Mouse (Mus musculus) forebrain, embryonic 15.5 days (tissue): Measurements from ENCODE around the gene Runx1. TPM values are rescaled to one million over a fixed set of nuclear protein-coding genes. Genes with fewer than 3 reads are reported as not detected.
A peak's percentile ranks its signal among the peaks of the same experiment; 100 is the strongest.

Experiments
- ATAC-seq: fragments of 200-750 bp; cut with Nextera tagmentation; replicated peaks from 2 replicates; pipeline ENCODE4 v1.8.0; 2017; ENCODE audit warnings: mild to moderate bottlenecking, moderate TSS enrichment, moderate library complexity
- H3K27ac ChIP-seq: fragments of 300-500 bp; sonication (generic); replicated peaks from 2 replicates; pipeline ENCODE4 v1.5.1; 2015; ENCODE audit warnings: mild to moderate bottlenecking, inconsistent platforms
- H3K27me3 ChIP-seq: fragments of 300-500 bp; sonication (generic); 2 replicates; pipeline ENCODE4 v1.6.1; 2015; ENCODE audit warnings: inconsistent platforms
- H3K36me3 ChIP-seq: fragments of 300-500 bp; sonication (generic); 2 replicates; pipeline ENCODE4 v1.6.1; 2015; ENCODE audit warnings: mild to moderate bottlenecking, inconsistent platforms
- H3K4me1 ChIP-seq: fragments of 300-500 bp; sonication (generic); 2 replicates; pipeline ENCODE4 v1.6.1; 2015; ENCODE audit warnings: inconsistent platforms
- H3K4me2 ChIP-seq: fragments of 300-500 bp; sonication (generic); replicated peaks from 2 replicates; pipeline ENCODE4 v1.6.1; 2015; ENCODE audit warnings: mild to moderate bottlenecking, inconsistent platforms
- H3K4me3 ChIP-seq: fragments of 300-500 bp; sonication (generic); 2 replicates; pipeline ENCODE4 v1.5.1; 2015; ENCODE audit warnings: mild to moderate bottlenecking, inconsistent platforms
- H3K9ac ChIP-seq: fragments of 300-500 bp; sonication (generic); replicated peaks from 2 replicates; pipeline ENCODE4 v1.6.1; 2015; ENCODE audit warnings: mild to moderate bottlenecking, inconsistent platforms
- H3K9me3 ChIP-seq: fragments of 300-500 bp; sonication (generic); 2 replicates; pipeline ENCODE4 v1.6.1; 2016; ENCODE audit warnings: inconsistent platforms
- WGBS: fragments of 180-500 bp; shearing (Covaris S2); methylation state at CpG from one replicate; pipeline ENCODE4 v1.1.7; 2015; ENCODE audit warnings: mixed read lengths; 5-methylcytosine and 5-hydroxymethylcytosine counted together
- polyA plus RNA-seq: library from polyadenylated mRNA; unstranded; fragments of >200 nt; fragmentation: Nextera tagmentation; extraction: Ambion mirVana; gene quantifications from 2 replicates; pipeline ENCODE4 v1.2.1, GENCODE M21; 2015

The Runx1 gene
- polyA plus RNA-seq, 1 experiment from 2014 or later = 0.39 TPM

DNA sequence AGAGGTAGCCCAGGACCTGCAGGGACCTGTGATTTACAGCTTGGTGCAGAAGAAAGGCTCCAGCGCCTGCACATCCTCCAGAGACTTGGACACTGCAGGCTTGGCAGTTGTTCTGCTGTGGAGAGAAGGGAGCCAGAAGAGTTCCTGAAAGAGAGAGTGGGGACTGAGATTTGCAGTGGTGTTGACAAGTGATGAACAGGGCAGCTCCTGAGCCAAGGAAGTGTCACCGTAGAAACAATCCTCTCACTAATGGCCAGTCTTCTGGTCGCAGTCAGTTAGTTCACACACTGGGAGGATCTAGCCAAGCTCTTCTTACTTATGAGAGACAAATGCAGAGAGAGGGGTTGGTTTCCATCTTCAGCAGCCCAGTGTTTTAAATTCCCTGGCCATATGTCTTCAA lies 24.5 kb upstream of the Runx1 start:
- no peak for ATAC-seq
- Histone ChIP-seq H3K27me3 (no peaks in the 10 kb centered on the region), H3K27ac (no peak overlapping the region), H3K4me3 (no peak overlapping the region), H3K36me3 (no peaks in the 10 kb centered on the region), H3K9me3 (no peaks in the 10 kb centered on the region), H3K9ac (no peak overlapping the region), H3K4me1 (peaks cover 5% of the 10 kb centered on the region; the same call in 1 of the 2 replicates), H3K4me2 (no peak overlapping the region)
- WGBS = 60% methylated on average over 3 of the region's 3 CpGs

DNA sequence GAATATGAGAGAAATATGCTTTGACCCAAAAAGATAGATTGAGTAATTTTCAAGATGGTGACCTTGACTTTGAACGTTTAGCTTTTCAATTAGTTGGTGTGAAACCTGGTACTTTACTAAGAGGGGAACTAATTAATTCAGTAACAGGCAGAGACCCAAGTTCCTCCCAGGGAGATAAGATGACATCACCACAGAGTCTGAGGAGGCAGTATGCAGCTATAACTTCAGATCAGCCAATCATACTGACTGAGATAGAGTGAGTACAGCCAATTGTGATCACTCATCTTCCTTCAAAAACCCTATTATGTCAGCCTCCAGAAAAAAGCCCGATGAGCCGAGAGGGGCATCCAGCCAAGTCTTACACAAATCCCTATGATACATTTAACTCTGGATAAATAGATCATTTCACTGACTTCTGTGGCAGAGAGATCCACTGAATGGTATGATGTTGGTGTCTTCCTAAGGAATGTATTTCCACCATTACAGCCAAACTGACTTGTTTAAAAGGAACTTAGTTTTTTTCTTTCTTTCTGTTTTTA lies 21.9 kb upstream of the Runx1 start:
- peak; percentile 53; the same call in 1 of the 2 replicates for ATAC-seq
- Histone ChIP-seq H3K9me3 (no peaks in the 10 kb centered on the region), H3K36me3 (no peaks in the 10 kb centered on the region), H3K27ac (no peak overlapping the region), H3K4me3 (no peak overlapping the region), H3K27me3 (no peaks in the 10 kb centered on the region), H3K4me1 (peaks cover 5% of the 10 kb centered on the region; the same call in 1 of the 2 replicates), H3K9ac (no peak overlapping the region), H3K4me2 (no peak overlapping the region)
- 52% methylated on average over 3 of the region's 3 CpGs for WGBS

DNA sequence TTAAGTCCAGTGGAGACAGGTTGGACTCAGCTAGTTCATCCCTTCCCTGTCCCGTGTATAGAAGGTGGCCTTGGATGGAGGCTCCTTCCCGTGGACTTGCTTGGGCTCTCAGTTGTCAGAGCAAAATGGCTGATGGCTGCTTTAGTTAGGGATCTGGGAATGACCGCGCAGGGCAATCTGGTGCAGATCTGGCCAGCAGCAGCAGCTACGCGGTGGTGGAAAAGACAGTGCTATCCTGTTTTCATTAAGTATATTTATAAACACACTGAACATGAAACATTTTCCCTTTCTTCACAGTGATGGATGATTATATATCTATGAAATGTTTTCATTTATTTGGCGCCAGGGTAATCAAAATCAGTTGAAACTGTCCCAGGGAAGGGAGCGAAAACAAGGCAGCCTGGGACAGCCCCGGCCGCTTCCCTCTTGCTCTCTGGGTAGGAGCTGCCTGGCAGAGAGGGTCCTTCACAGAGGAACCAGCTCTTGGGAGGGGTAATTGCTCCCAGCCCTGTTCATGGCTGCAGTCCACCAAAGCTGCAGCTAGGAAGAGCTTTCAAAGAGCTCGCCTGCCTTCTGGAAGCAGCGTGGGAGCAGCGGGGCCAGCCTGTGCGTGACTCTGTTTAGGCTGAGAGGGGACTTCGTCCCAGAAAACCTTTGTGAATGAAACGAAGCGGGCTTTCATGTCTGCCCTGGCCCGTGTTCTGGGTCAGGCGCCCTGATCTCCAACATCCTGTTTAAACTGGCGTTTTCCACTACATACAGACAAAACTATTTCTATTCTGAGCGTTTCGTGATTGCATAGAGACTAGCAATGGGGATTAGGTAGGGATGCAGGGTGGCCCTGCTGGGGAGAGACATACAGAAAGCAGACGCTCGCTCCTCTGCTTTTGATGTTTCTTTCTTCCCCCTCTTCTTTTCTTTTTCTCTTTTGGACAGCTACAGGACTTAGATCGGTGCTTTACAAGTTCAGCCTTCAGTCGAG lies 19.6 kb upstream of the Runx1 start:
- Histone ChIP-seq H3K9ac (no peak overlapping the region), H3K36me3 (no peaks in the 10 kb centered on the region), H3K27ac (no peak overlapping the region), H3K4me1 (peaks cover 5% of the 10 kb centered on the region; the same call in 1 of the 2 replicates), H3K9me3 (no peaks in the 10 kb centered on the region), H3K4me3 (no peak overlapping the region), H3K27me3 (no peaks in the 10 kb centered on the region), H3K4me2 (no peak overlapping the region)
- WGBS = 51% methylated on average over 26 of the region's 26 CpGs
- no peak for ATAC-seq

GRCm38 (mm10) chr16:92838709-92839108 lies 12.8 kb upstream of the Runx1 start:
- H3K27ac ChIP-seq = no peak overlapping the region
- H3K4me1 ChIP-seq = no peaks in the 10 kb centered on the region
- no peak for ATAC-seq
- no peak overlapping the region for H3K4me3 ChIP-seq
- no peaks in the 10 kb centered on the region for H3K9me3 ChIP-seq
- no peak overlapping the region for H3K4me2 ChIP-seq
- no peak overlapping the region for H3K9ac ChIP-seq
- no peaks in the 10 kb centered on the region for H3K36me3 ChIP-seq
- H3K27me3 ChIP-seq = no peaks in the 10 kb centered on the region

- 87% methylated on average over 2 of the region's 2 CpGs for WGBS
Observed at GRCm38 (mm10) chr16:92831341-92831740, 5.4 kb upstream of the Runx1 start.

DNA sequence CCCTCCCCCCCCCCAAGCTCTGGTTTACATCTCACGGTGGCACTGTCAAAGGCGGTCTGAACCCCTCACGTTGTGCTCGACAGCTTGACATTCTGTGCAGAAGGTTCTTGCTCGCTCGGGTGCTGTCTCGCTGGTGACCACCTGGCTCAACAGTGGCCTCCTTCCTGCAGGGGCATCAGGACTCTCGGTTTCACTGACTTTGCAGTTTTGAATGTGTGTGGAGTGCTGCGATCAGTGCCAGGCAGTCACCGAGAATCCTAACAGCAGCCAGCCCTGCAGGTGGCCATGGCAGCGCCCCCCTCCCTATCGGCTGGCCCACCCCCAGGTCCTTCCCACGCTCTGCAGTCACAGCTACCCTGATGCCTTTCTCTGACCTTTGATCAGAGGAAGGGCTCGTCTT lies 4.5 kb upstream of the Runx1 start:
- peaks cover 19% of the 10 kb centered on the region for H3K4me1 ChIP-seq
- no peak overlapping the region for H3K27ac ChIP-seq
- H3K36me3 ChIP-seq = no peaks in the 10 kb centered on the region
- no peaks in the 10 kb centered on the region for H3K27me3 ChIP-seq
- 45% methylated on average over 14 of the region's 14 CpGs for WGBS
- H3K4me3 ChIP-seq = no peak overlapping the region
- ATAC-seq = no peak
- no peaks in the 10 kb centered on the region for H3K9me3 ChIP-seq
- H3K9ac ChIP-seq = no peak overlapping the region
- no peak overlapping the region for H3K4me2 ChIP-seq

More at GRCm38 (mm10) chr16:92831341-92831740, 5.4 kb upstream of the Runx1 start:
- Histone ChIP-seq H3K9me3 (no peaks in the 10 kb centered on the region), H3K4me1 (peaks cover 19% of the 10 kb centered on the region), H3K4me2 (no peak overlapping the region), H3K4me3 (no peak overlapping the region), H3K27me3 (no peaks in the 10 kb centered on the region), H3K9ac (no peak overlapping the region), H3K27ac (no peak overlapping the region), H3K36me3 (no peaks in the 10 kb centered on the region)
- no peak for ATAC-seq

- no peak overlapping the region for H3K4me3 ChIP-seq
- H3K27me3 ChIP-seq = no peaks in the 10 kb centered on the region
- no peak overlapping the region for H3K27ac ChIP-seq
- 21% methylated on average over 8 of the region's 8 CpGs for WGBS
- H3K4me2 ChIP-seq = no peak overlapping the region
- ATAC-seq = no peak
- H3K9ac ChIP-seq = no peak overlapping the region
- H3K4me1 ChIP-seq = peaks cover 19% of the 10 kb centered on the region
- no peaks in the 10 kb centered on the region for H3K36me3 ChIP-seq
- H3K9me3 ChIP-seq = no peaks in the 10 kb centered on the region
Observed at GRCm38 (mm10) chr16:92828308-92828862, 2.4 kb upstream of the Runx1 start.

GRCm38 (mm10) chr16:92827663-92828307 lies 1.8 kb upstream of the Runx1 start:
- Histone ChIP-seq H3K27ac (no peak overlapping the region), H3K4me1 (peaks cover 19% of the 10 kb centered on the region), H3K9me3 (no peaks in the 10 kb centered on the region), H3K9ac (no peak overlapping the region), H3K4me3 (no peak overlapping the region), H3K4me2 (no peak overlapping the region), H3K27me3 (no peaks in the 10 kb centered on the region), H3K36me3 (no peaks in the 10 kb centered on the region)
- no peak for ATAC-seq
- 49% methylated on average over 7 of the region's 7 CpGs for WGBS

GRCm38 (mm10) chr16:92826683-92827082 lies 734 bp upstream of the Runx1 start:
- H3K4me1 ChIP-seq = peaks cover 22% of the 10 kb centered on the region
- H3K4me3 ChIP-seq = no peak overlapping the region
- 87% methylated on average over 6 of the region's 6 CpGs for WGBS
- no peak overlapping the region for H3K9ac ChIP-seq
- no peak overlapping the region for H3K27ac ChIP-seq
- H3K4me2 ChIP-seq = no peak overlapping the region
- no peaks in the 10 kb centered on the region for H3K27me3 ChIP-seq
- H3K9me3 ChIP-seq = no peaks in the 10 kb centered on the region
- no peaks in the 10 kb centered on the region for H3K36me3 ChIP-seq
- ATAC-seq = no peak

- 90% methylated on average over 18 of the region's 18 CpGs for WGBS
- Histone ChIP-seq H3K4me1 (peaks cover 14% of the 10 kb centered on the region), H3K4me2 (no peak overlapping the region), H3K4me3 (no peak overlapping the region), H3K27me3 (no peaks in the 10 kb centered on the region), H3K9ac (no peak overlapping the region), H3K9me3 (no peaks in the 10 kb centered on the region), H3K36me3 (no peaks in the 10 kb centered on the region), H3K27ac (no peak overlapping the region)
- ATAC-seq = no peak
Observed at GRCm38 (mm10) chr16:92825204-92825843, 625 bp downstream of the Runx1 start.

DNA sequence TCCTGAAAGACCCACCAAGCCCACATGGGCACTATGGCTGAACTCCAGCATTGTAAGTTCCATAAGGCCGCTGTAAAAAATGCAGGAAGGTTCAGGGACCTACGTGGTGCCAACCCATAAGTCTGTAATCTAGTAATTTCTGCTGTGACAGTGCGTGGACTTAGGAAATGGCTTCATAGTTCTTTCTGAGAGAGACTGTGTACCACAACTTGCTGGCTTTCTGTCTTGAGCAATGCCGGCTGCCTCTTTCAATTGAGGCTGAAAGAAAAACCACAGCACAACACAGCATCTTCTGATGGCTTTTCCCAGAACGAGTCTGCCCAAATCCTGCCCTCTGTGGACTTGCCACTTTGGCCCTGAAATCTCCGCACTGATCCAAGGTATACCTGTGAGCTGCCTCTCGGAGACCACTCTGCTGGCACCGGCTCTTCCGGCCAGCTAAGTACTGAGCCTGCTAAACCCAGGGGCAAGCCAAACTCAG lies 1.2 kb downstream of the Runx1 start:
- Histone ChIP-seq H3K27ac (no peak overlapping the region), H3K9me3 (no peaks in the 10 kb centered on the region), H3K4me2 (no peak overlapping the region), H3K4me1 (peaks cover 11% of the 10 kb centered on the region; the same call in 1 of the 2 replicates), H3K27me3 (no peaks in the 10 kb centered on the region), H3K4me3 (no peak overlapping the region), H3K36me3 (no peaks in the 10 kb centered on the region), H3K9ac (no peak overlapping the region)
- 88% methylated on average over 9 of the region's 9 CpGs for WGBS
- no peak for ATAC-seq
